Mouse (Mus musculus): ENCODE results near the gene Catsperd. TPM values are rescaled to one million over a fixed set of nuclear protein-coding genes. Genes with fewer than 3 reads are reported as not detected.
"Not testable (repeated sequence)": the region's sequence is repeated elsewhere in the genome, so short reads cannot be mapped to it uniquely, and the experiment has no call there.

The Catsperd gene
- 1 to 10 TPM; 2.6 to 3.5 TPM for polyA plus RNA-seq (2017; shearing (Covaris generic))

DNA sequence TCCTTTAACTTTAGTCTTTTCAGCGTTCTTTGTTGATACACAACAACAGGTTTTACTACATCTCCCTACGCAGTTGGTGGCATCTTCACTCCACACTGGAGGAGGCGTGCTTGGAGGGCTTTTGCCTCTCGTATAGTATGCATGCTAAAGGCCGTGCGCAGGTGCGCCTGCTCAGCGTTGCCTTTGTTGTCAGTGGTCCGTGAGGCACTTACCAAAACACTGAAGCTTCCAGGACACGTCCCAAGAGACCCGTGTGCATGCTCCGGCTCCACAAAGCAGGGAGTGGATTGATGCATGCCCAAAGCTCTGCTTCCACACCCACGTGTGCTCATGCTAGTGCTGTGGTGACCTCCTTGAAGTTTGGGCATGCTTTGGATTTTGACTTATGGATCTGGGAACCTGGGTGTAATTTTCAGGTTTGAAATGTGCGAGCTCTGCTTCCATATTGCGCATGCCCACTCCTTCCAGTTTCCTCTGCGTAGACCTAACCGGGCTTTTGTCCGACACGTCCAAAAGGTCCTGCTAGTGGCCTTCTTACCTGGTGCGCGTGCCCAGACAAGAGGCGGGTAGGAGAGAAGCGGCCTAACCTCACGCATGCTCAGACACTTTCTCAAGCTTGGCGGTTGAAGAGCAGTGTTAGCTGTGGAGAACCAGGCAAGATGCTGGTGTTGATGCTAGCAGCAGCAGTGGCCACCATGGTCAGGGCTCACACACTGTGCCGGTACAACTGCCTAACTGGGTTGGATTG lies at the start of gene Catsperd:
Gene Catsperd, plus strand, starts transcription at position 614 of the 748 bp plus-strand sequence.
- ATAC-seq = peak; percentile 4

DNA sequence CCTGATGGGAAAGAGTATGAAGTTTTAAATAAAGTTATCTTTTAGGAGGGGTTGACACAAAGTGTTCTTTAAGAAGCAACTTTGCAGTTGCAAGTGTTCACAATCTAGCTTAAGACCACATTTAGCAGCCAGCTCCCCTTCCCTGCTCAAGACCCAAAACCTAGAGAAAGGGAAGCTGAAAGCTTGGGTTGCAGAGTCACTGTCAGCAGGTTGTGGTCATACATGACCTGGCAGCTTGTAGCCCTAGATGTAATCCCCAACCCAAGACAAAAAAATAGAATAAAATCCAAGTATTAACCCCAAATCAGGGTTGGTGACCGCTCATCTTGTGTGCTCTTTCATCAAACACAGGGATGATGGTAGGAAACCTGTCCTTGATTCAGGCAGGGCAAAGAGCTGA lies 44.9 kb upstream of the Catsperd start:
- no peak for ATAC-seq

DNA sequence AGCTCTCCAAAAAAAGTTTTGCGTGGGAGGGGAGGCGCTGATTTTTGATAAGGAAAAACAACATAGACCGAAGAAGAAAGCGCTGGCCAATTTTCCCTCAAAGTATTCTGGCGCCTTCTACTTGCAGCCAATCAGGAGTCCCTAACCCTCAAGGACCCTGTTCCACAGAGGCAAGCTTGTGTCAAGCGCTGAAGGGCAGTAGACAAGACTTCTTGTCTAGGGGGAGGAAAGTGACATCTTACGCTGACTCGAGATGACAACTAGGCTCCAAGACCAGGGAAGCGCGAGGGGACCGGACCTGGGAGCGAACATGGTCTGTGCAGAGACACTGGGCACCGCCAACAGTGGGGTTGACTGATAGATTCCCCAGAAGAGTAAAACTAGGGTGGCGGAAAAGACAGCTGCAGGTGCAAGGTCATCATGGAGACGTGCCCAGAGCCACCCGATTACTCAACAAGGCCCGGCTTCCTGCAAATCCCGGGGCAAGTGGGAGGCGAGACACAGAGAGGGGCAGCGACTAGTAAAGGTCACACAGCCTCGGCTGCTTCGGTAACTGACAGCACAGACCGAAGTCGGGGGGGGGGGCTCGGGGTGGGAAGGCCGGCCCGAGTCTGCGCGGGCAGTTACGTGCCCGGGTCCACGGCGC lies 44.2 kb upstream of the Catsperd start:
- no peak for ATAC-seq

DNA sequence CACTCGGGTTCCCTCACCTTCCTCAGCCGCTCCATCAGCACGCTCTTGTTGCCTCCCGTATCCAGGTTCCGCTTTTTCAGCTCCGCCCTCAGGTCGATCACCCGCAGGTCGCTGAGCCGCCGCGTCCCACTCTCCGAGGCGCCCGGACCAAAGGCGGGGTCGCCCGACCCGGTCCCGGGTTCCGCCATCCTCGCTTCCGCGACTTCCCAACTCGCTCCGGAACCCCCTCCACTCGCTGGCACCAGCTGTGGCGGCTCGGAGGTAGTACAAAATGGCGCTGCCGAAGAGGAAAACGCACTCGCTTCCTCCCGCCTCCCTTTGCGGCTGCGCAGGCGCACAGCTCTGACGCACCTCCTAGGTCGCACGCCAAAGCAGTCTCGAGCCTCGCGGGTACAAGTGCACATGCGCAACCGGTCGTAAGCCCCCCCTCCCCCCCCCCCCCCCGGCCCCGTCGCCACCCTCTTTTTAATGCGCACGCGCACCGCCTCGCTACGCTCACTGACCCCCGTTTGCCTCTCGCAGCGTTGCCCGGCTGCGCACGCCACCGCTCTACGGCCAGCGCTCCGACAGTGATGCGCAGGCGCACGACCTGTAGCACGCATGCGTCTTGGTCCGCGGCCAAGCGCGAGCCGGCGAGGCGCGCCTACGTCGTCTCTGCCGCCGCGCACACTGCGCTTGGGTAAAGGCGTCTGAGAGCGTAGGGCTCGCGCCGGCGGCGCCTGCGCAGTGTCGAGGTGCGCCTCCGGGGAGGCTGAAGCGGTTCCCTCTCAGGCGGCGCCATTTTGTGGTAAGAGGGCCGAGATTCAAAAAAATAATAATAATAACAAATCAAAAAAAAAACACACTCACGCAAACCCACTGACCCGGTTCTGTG lies 43.4 kb upstream of the Catsperd start, which contains the start of the genes Safb2 and Safb:
Gene Safb2, minus strand, starts transcription at position 329 of the 874 bp plus-strand sequence.
Gene Safb, plus strand, starts transcription at position 569 of the 874 bp plus-strand sequence.
- peak; percentile 86 for ATAC-seq

DNA sequence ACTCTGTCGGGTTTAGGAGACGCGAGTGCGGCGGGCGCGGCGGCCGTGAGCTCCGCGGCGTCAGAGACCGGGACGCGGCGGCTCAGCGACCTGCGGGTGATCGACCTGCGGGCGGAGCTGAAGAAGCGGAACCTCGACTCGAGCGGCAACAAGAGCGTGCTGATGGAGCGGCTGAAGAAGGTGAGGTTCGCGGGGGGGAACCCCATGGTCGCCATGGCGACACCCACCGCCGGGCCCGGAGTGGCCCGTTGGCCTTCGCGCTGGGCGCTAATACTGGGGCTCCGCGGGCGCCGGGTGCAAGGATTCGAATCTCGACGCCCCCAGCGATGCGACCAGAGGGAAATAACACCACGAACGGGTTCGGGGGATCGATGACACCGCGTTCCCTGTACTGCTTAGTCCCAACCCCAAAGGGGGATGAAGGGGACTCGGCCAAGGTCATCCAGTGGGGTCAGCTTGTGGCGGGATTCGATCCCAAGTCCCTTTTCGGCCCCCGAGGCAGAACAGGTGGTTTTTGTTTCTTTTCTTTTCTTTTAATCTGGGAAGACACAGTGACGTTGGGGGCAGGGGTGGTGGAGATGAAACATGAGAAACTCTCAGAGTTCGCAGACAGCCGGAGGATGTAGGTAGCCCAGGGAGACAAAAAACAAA lies 42.6 kb upstream of the Catsperd start:
- peak; percentile 33 for ATAC-seq

DNA sequence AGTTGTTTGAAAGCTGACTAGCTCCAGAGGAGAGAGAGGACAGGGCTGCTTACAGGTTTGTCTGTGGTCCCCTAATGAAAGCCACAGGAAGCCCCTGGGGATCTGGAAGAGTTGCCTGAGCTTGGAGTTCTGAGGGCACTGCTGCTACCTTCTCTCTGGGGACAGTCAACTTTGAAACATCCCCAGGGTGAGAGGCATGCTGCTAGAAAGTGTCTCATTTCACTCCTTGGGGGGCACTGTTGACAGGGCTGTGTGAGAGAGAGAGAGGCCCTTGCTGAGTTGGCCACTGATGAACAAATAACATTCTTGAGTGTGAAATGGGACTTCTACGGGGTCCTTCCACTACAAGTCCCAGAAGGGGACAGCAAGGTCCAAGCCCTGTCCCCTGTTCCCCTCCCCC lies 40.2 kb upstream of the Catsperd start:
- no peak for ATAC-seq

GRCm38 (mm10) chr17:56588921-56589320 lies 39.0 kb upstream of the Catsperd start:
- ATAC-seq = no peak

DNA sequence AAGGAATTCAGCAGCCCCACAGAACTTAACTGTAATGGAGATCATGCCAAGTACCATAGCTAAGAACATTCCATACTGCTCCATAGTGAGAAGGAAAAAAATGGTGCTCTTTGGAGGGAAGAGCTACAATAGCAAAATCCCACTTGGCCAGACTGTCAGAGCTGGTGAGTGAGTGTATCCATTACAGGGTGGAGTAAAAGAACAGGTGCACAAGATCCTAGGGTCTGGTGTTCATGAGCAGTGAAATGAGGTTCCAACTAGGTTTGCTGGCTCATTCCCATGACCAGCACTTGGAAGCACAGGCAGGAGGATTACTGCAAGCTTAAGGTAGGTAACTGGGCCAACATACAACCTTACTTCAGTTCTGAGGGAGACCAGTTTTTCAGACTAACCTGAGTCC lies 35.4 kb upstream of the Catsperd start:
- no peak for ATAC-seq

GRCm38 (mm10) chr17:56593527-56594271 lies 34.2 kb upstream of the Catsperd start:
- no peak for ATAC-seq

- ATAC-seq = no peak
Measured at GRCm38 (mm10) chr17:56603186-56604069, 24.5 kb upstream of the Catsperd start.

GRCm38 (mm10) chr17:56604070-56604380 lies 23.9 kb upstream of the Catsperd start:
- ATAC-seq = no peak

DNA sequence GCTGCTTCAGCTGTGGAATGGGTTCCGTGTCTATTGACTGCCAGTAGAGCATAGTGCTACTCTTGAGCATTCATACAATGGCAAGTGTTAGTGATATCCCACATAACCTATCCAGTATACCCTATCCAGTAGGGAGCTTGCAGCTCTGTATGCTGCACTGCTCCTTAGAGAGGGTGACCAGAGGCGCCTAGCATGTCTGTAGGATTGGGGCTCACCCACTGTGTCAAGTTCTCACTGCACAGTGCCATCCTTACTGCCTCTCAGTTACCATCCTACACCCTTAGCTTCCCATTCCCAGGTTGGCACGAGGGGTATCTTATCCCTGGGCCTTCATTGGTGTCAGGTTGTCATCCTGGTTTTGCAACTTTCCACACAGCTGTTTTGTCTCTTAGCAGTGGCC lies 23.5 kb upstream of the Catsperd start:
- ATAC-seq = no peak

DNA sequence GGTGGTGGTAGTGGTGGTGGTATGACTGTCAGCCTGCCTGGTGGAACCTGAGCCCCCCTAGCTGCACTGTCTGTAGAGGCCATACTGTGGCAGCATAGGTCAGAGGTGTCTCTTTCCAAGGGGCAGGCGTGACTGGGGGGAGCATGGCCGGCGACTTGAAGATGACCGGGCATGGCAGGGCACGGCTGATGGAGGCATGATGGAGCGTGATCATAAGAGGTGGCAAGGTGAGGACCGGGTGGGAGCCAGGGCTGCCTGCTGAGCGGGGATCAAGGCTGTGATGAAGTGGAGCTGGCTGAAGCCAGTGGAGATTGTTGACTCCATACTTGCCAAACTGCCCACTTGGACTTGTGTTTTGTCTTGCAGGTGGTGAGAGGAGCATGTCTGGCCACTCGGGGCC lies 22.5 kb upstream of the Catsperd start:
- ATAC-seq = no peak

- no peak for ATAC-seq
Measured at GRCm38 (mm10) chr17:56607521-56608062, 20.4 kb upstream of the Catsperd start.

DNA sequence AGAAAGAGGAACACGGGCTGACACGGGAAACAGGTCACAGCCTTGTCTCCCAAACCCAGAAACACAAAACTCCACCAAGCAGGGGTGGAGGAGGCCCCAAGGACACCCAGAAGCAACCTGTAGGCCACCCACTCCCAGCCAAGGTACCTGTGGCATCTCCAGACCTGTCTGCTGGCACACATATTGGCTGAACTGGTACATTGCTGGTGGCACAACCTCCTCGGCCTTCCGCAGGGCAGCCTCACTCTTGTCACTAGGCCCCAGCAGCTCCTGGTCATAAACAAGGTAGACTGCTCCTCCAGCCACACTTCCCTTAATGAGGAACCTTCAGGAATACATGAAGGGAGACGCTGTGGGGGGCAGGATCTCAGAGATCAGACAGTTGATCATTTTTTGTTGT lies 19.2 kb upstream of the Catsperd start:
- ATAC-seq = no peak

GRCm38 (mm10) chr17:56609452-56610171 lies 18.3 kb upstream of the Catsperd start, which contains the start of gene 2410015M20Rik:
Gene 2410015M20Rik, minus strand, starts transcription at chr17:56609771.
- ATAC-seq = peak; percentile 87

DNA sequence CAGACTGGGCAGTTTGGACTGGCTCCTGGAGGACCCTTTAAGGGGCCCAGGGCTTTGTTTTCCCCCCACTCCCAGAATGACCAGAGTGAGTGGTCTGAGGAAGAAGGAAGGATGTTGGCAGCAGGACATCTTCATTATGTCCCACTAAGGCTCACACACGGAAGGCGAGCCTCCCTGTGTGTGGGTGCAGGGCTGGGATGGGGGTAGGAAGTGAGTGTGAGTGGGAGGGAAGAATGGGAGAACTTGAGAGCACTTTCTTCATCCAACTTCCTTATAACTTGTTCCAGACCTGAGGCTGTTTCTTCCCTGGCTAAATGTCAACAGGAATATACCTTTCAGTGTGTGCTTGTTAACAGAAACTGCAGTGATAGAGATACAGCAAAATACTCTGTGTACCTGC lies 16.6 kb upstream of the Catsperd start:
- ATAC-seq = no peak

DNA sequence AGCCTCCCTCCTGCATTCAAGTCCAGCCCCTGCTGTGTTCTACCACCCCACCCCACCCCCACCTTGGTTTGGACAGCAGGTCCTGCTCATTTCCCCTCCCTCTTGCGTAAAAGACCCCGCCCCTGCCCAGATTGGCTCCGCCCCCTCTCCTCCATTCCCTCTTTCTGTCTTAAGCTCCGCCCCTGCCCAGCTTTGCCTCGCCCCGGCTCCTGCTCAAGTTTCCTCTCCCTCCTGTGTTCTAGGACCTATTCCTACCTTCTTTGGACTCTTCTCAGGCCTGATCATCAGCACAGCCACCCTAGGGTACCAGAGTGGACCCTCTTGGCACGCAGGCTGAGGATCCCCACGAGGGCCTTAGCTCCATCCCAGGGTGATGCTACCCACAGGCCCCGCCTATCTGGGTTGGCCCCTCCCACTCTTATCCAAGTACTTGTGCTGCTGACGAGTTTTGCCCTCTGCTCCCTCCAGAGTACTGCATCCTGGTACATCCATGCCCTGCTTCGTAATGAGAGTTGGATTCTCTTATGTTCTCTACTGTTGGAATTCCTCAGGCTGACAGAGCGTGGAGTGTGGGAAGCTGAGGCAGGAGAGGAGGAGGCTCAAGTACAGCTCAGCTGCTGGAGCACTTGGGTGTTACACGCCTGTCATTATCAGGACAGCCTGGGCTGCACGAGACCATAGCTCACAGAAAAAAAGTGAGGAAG lies 15.9 kb upstream of the Catsperd start:
- ATAC-seq = no peak

GRCm38 (mm10) chr17:56612565-56612939 lies 15.4 kb upstream of the Catsperd start:
- ATAC-seq = not testable (repeated sequence)

All from CD4-positive, CD25-positive, alpha-beta regulatory T cell, adult 4 months (primary cell).